Mouse (Mus musculus) midbrain, embryonic 11.5 days (tissue): ENCODE results near the gene Il2ra. TPM values are rescaled to one million over a fixed set of nuclear protein-coding genes. Genes with fewer than 3 reads are reported as not detected.

ENCODE experiments used
- ATAC-seq: fragments of 200-750 bp; cut with Nextera tagmentation; 2 replicates; pipeline ENCODE4 v1.8.0; 2017; ENCODE audit warnings: moderate TSS enrichment, moderate library complexity; ENCODE audit not compliant: low FRiP score
- DNase-seq: peaks from one replicate; pipeline ENCODE4 v3.0.0; 2015; ENCODE audit warnings: low spot score; ENCODE audit errors: missing footprints
- H3K27ac ChIP-seq: fragments of 300-500 bp; sonication (generic); 2 replicates; pipeline ENCODE4 v1.5.1; 2014; ENCODE audit warnings: low read depth, low read length
- H3K27me3 ChIP-seq: fragments of 300-500 bp; sonication (generic); 2 replicates; pipeline ENCODE4 v1.6.1; 2014; ENCODE audit warnings: mild to moderate bottlenecking, low read length, moderate library complexity, mixed read lengths; ENCODE audit not compliant: control insufficient read depth, insufficient read depth
- H3K36me3 ChIP-seq: fragments of 300-500 bp; sonication (generic); 2 replicates; pipeline ENCODE4 v1.6.1; 2014; ENCODE audit warnings: mild to moderate bottlenecking, low read length, moderate library complexity, mixed read lengths; ENCODE audit not compliant: control insufficient read depth, insufficient read depth
- H3K4me1 ChIP-seq: fragments of 300-500 bp; sonication (generic); 2 replicates; pipeline ENCODE4 v1.6.1; 2014; ENCODE audit warnings: low read length; ENCODE audit not compliant: control insufficient read depth, insufficient read depth
- H3K4me2 ChIP-seq: fragments of 300-500 bp; sonication (generic); 2 replicates; pipeline ENCODE4 v1.6.1; 2014; ENCODE audit warnings: mild to moderate bottlenecking, moderate library complexity
- H3K4me3 ChIP-seq: fragments of 300-500 bp; sonication (generic); 2 replicates; pipeline ENCODE4 v1.5.1; 2014; ENCODE audit warnings: low read depth, low read length
- H3K9ac ChIP-seq: fragments of 300-500 bp; sonication (generic); 2 replicates; pipeline ENCODE4 v1.6.1; 2014; ENCODE audit warnings: low read length
- H3K9me3 ChIP-seq: fragments of 300-500 bp; sonication (generic); 2 replicates; pipeline ENCODE4 v1.6.1; 2016; ENCODE audit warnings: low read length; ENCODE audit not compliant: control insufficient read depth
- WGBS: fragments of 180-500 bp; shearing (Covaris S2); extraction: QIAGEN DNeasy Blood & Tissue Kit; methylation state at CpG from one replicate; pipeline ENCODE4 v1.1.7; 2014; 5-methylcytosine and 5-hydroxymethylcytosine counted together
- polyA plus RNA-seq: library from polyadenylated mRNA; unstranded; fragments of >200 nt; fragmentation: Nextera tagmentation; extraction: Ambion mirVana; gene quantifications from 2 replicates; pipeline ENCODE4 v1.2.1, GENCODE M21; 2014

The Il2ra gene
- polyA plus RNA-seq, 1 experiment from 2014 or later, result not detected

DNA sequence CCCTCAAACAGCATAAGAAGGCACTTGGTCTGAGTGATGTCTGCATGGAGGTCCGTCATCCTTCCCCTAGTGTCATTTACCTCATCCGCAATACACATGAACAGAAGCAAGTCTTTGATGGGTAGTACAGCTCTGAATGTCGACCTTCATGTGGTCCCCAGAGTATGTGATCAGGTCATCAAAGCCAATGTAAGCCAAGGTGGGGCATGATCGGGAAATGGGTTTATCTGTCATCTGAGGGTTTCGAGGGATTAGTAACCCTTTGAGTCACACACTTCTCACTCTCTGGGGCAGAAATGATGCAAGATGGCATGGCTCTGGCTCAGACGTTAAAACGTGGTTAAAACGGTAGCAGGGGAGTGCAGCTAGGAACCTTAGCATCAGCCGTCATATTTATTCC, 25.8 kb upstream of the Il2ra start:
- no peaks in the 10 kb centered on the region for H3K36me3 ChIP-seq
- no peak overlapping the region for H3K4me2 ChIP-seq
- H3K27me3 ChIP-seq, result no peaks in the 10 kb centered on the region
- no peaks in the 10 kb centered on the region; the same call in 1 of the 2 replicates for H3K9me3 ChIP-seq
- H3K4me1 ChIP-seq, result no peaks in the 10 kb centered on the region
- DNase-seq, result no peak
- no peak overlapping the region for H3K9ac ChIP-seq
- 91% methylated on average over 9 of the region's 9 CpGs for WGBS
- H3K27ac ChIP-seq, result no peak overlapping the region
- ATAC-seq, result no peak
- no peak overlapping the region for H3K4me3 ChIP-seq

DNA sequence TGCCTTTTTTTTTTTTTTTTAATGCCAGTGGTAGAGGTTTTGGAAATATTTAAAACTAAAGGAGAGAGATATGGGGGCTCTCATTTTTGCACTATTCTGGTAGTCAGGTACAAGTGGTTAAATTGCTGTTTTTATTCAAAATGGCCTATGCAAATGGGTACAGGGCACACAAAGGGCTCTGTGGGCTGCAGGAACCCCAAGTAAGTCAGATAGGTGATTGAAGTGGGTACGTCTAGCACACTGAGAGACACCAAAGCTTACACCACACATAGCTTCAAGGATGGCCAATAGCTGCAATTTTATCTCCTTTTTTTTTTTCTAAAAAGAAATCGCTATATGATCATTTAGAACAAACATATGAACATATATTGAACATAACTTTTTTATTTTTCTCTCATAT, 23.0 kb upstream of the Il2ra start:
- no peak overlapping the region for H3K9ac ChIP-seq
- H3K36me3 ChIP-seq, result no peaks in the 10 kb centered on the region
- H3K4me1 ChIP-seq, result no peaks in the 10 kb centered on the region
- ATAC-seq (no peak), DNase-seq (no peak)
- H3K27ac ChIP-seq, result no peak overlapping the region
- 77% methylated on average over 2 of the region's 2 CpGs for WGBS
- H3K27me3 ChIP-seq, result no peaks in the 10 kb centered on the region
- H3K9me3 ChIP-seq, result no peaks in the 10 kb centered on the region; the same call in 1 of the 2 replicates
- H3K4me3 ChIP-seq, result no peak overlapping the region
- no peak overlapping the region for H3K4me2 ChIP-seq

DNA sequence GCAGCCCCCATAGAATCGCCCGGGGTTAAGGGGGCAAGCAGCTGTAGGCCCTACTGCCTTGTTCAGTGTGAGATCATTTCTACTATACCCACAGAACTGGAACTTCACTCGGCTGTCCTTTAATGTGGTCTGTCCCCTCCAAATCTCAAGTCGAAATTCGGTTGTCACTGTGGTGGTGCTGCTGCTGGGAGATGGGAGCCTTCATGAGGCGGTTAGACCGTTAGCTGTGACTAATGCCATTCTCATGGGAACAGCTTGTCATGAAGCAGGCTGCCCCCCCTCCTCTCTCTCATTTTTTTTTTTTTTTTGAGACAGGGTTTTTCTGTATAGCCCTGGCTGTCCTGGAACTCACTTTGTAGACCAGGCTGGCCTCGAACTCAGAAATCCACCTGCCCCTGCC, 19.4 kb upstream of the Il2ra start:
- H3K27me3 ChIP-seq, result no peaks in the 10 kb centered on the region
- WGBS, result 89% methylated on average over 7 of the region's 8 CpGs
- no peak overlapping the region for H3K4me2 ChIP-seq
- no peaks in the 10 kb centered on the region for H3K9me3 ChIP-seq
- no peak overlapping the region for H3K4me3 ChIP-seq
- H3K36me3 ChIP-seq, result no peaks in the 10 kb centered on the region
- H3K4me1 ChIP-seq, result no peaks in the 10 kb centered on the region
- DNase-seq (no peak), ATAC-seq (no peak)
- no peak overlapping the region for H3K9ac ChIP-seq
- H3K27ac ChIP-seq, result no peak overlapping the region

DNA sequence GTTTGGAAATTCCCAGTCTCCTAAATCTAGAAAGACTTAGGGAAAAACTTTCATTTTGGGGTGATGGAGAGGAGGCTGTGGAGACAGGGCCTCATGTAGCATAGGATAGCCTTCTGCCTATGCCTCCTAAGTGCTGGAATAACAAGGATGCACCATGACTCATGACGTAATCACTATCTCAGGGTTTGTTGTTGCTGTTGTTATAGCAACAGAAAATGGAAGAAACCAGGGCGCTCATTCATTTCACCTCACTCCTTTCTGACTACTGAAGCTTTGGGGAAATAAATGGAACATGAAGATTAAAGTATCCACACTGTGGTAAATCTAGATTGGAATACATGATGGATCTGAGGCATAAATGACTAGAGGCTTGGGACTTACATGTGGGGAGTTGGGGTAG, 18.9 kb upstream of the Il2ra start:
- Histone ChIP-seq H3K9ac (no peak overlapping the region), H3K27ac (no peak overlapping the region), H3K4me1 (no peaks in the 10 kb centered on the region), H3K4me3 (no peak overlapping the region), H3K36me3 (no peaks in the 10 kb centered on the region), H3K4me2 (no peak overlapping the region), H3K9me3 (no peaks in the 10 kb centered on the region), H3K27me3 (no peaks in the 10 kb centered on the region)
- ATAC-seq (no peak), DNase-seq (no peak)
- 89% methylated on average over 2 of the region's 2 CpGs for WGBS

DNA sequence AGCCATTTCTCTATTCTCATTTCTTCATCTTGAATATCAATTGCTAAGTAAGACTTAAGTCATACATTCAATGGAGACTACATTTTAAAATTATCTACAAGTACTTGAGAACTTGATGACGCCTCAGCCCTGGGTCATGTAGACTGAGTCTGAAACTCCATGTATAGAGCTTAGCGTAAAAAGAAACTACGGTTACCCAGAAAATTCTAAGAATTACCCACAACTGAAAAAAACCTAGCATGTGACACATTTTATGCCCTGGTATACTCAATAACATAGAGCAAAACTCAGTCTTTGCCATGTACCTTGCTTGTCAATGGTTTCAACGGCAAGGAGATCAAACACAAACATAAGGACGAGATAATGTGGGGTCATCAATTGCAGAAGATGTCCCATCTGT, 16.7 kb upstream of the Il2ra start, which contains the start of gene Gm17490:
Gm17490 (minus strand) TSS at position 375 of the 400 bp plus-strand sequence.
- 90% methylated on average over 5 of the region's 5 CpGs for WGBS
- Histone ChIP-seq H3K4me2 (no peak within 1 kb of the TSS), H3K27ac (no peak within 1 kb of the TSS), H3K27me3 (no peaks in the 10 kb centered on the region), H3K4me3 (no peak within 1 kb of the TSS), H3K9ac (no peak within 1 kb of the TSS), H3K36me3 (no peaks in the 10 kb centered on the region), H3K4me1 (no peaks in the 10 kb centered on the region), H3K9me3 (no peaks in the 10 kb centered on the region)
- ATAC-seq (no peak), DNase-seq (no peak)

DNA sequence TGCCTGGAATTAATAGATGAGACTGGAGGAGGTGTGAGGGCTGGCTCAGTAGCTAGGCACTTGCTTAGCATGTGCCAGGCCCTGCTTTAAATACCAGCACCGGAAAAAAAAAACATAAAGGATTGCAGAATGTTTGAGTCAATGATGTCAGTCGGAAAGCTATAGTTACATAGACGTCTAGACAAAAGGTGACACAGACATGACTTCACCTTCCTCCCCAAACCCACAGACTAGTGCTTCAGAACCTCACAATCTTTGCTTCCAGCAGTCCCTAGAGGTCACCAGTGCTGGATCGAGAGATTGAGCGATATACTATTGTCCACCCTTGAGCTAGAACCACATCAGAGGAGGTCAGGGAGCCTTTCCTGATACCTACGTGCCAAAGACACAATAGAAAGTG, 7.6 kb upstream of the Il2ra start:
- Histone ChIP-seq H3K27me3 (no peaks in the 10 kb centered on the region), H3K4me2 (no peak overlapping the region), H3K36me3 (no peaks in the 10 kb centered on the region), H3K9me3 (no peaks in the 10 kb centered on the region), H3K9ac (no peak overlapping the region), H3K4me1 (no peaks in the 10 kb centered on the region), H3K27ac (no peak overlapping the region), H3K4me3 (no peak overlapping the region)
- ATAC-seq, result no peak
- no peak for DNase-seq
- WGBS, result 83% methylated on average over 6 of the region's 6 CpGs

DNA sequence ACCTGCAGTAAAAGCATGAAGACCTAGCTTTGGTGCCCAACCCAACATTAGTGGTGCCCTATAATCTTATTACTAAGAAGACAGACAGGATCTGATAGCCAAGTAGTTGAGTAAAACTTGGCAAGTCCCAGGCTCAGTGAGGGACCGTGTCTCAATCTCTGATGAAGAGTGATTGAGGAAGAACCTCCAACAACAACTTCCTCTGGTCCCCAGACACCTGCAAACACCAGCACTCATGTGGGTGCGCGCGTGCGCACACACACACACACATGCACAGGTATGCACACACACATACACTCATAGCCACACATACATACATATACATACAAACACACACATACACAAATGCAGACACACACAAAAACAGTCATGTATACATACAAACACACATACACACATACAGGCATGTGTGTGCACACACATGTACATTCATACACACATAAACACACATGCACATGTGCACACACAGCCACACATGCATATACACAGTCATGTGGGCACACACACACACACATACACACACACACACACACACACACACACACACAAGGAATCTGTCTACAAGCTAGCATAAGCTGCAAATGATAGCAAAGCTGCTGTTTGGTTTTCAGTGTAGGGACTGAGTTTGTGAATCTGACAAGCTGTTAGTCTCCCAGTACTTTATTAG, 7.0 kb upstream of the Il2ra start:
- WGBS, result 93% methylated on average over 5 of the region's 5 CpGs
- no peaks in the 10 kb centered on the region for H3K36me3 ChIP-seq
- no peak overlapping the region for H3K27ac ChIP-seq
- H3K4me1 ChIP-seq, result no peaks in the 10 kb centered on the region
- ATAC-seq (no peak), DNase-seq (no peak)
- no peaks in the 10 kb centered on the region for H3K9me3 ChIP-seq
- H3K4me3 ChIP-seq, result no peak overlapping the region
- H3K9ac ChIP-seq, result no peak overlapping the region
- no peaks in the 10 kb centered on the region for H3K27me3 ChIP-seq
- no peak overlapping the region for H3K4me2 ChIP-seq

DNA sequence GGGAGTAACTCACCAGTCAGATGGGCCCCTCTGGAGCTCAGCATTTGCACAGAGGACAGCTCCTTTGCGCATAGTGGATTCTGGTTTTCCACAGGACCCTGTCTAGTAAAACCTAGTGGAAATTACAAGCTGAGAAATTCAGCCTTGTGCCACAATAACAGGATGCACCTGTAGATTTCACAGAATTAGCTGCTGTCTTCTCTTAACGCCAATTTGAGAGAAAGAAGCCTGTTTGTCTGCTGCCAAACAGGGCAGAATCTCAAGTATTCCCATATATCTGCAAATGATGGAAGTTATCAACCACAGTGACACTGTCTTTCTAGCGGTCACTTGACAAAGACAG, 6.5 kb upstream of the Il2ra start:
- Histone ChIP-seq H3K4me3 (no peak overlapping the region), H3K36me3 (no peaks in the 10 kb centered on the region), H3K4me1 (no peaks in the 10 kb centered on the region), H3K9me3 (no peaks in the 10 kb centered on the region), H3K4me2 (no peak overlapping the region), H3K9ac (no peak overlapping the region), H3K27ac (no peak overlapping the region), H3K27me3 (no peaks in the 10 kb centered on the region)
- DNase-seq (no peak), ATAC-seq (no peak)
- 79% methylated on average over 3 of the region's 3 CpGs for WGBS

DNA sequence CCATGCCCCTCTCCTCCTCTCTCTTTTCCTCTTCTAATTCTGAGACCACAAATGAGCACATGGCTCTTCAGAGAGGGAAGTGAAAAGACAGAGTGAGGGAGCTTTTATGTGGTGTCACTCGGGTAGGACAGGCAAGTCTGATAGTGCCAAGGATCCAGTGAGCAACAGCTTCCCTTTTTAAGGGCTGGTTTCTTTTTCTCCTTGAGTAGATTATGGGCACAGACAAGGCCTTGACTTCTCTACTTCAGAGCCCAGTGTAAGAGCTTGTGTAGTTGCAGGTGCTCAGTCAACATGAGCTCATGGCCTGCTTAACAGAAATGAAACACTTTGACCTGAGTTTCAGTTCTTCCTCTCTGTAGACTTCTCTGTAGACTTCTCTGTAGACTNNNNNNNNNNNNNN, 5.5 kb upstream of the Il2ra start:
- 80% methylated on average over 1 of the region's 1 CpGs for WGBS
- no peaks in the 10 kb centered on the region for H3K27me3 ChIP-seq
- no peak for ATAC-seq

More for the DNA sequence above, 5.5 kb upstream of the Il2ra start:
- no peak overlapping the region for H3K27ac ChIP-seq
- no peak overlapping the region for H3K4me2 ChIP-seq
- H3K4me3 ChIP-seq, result no peak overlapping the region
- H3K36me3 ChIP-seq, result no peaks in the 10 kb centered on the region
- no peaks in the 10 kb centered on the region for H3K4me1 ChIP-seq
- H3K9me3 ChIP-seq, result no peaks in the 10 kb centered on the region
- H3K9ac ChIP-seq, result no peak overlapping the region
- DNase-seq, result no peak
